Mouse (Mus musculus): ENCODE measurements around the gene Fbxo3.

- TF ChIP-seq POLR2A (IDR thresholded peaks at IDR 0.05; ENCODE audit: borderline replicate concordance, extremely low read depth, insufficient read depth, insufficient read length, poor library complexity, severe bottlenecking) (no peak), CTCF (IDR thresholded peaks at IDR 0.05; ENCODE audit: borderline replicate concordance, extremely low read depth, insufficient read depth, insufficient read length) (no peak)
These were observed 33.5 kb downstream of the Fbxo3 start for GRCm38 (mm10) chr2:104060996-104061395.

All from brain, embryonic 14.5 days (tissue).